Mouse (Mus musculus) hindbrain, postnatal 0 days (tissue): ENCODE measurements around the gene Aspn. TPM values are rescaled to one million over a fixed set of nuclear protein-coding genes. Genes with fewer than 3 reads are reported as not detected.

Experiments used
- ATAC-seq: fragments of 200-750 bp; cut with Nextera tagmentation; 2 replicates; pipeline ENCODE4 v1.8.0; 2017; ENCODE audit warnings: mild to moderate bottlenecking, moderate TSS enrichment, moderate library complexity
- DNase-seq: peaks from one replicate; pipeline ENCODE4 v3.0.0-alpha.2; 2015; ENCODE audit warnings: low spot score
- H3K27ac ChIP-seq: fragments of 300-500 bp; sonication (generic); 2 replicates; pipeline ENCODE4 v1.5.1; 2014; ENCODE audit warnings: mild to moderate bottlenecking
- H3K27me3 ChIP-seq: fragments of 300-500 bp; sonication (generic); 2 replicates; pipeline ENCODE4 v1.6.1; 2014; ENCODE audit warnings: low read length, mixed read lengths; ENCODE audit not compliant: insufficient read depth
- H3K36me3 ChIP-seq: fragments of 300-500 bp; sonication (generic); 2 replicates; pipeline ENCODE4 v1.6.1; 2014; ENCODE audit warnings: low read length, mixed read lengths; ENCODE audit not compliant: insufficient read depth
- H3K4me1 ChIP-seq: fragments of 300-500 bp; sonication (generic); 2 replicates; pipeline ENCODE4 v1.6.1; 2014; ENCODE audit warnings: antibody characterized with exemption, low read length, mixed read lengths; ENCODE audit not compliant: insufficient read depth
- H3K4me2 ChIP-seq: fragments of 300-500 bp; sonication (generic); 2 replicates; pipeline ENCODE4 v1.6.1; 2014; ENCODE audit warnings: low read depth, mild to moderate bottlenecking, low read length, moderate library complexity, mixed read lengths
- H3K4me3 ChIP-seq: fragments of 300-500 bp; sonication (generic); 2 replicates; pipeline ENCODE4 v1.5.1; 2014; ENCODE audit warnings: low read length
- H3K9ac ChIP-seq: fragments of 300-500 bp; sonication (generic); replicated peaks from 2 replicates; pipeline ENCODE4 v1.6.1; 2014; ENCODE audit warnings: mild to moderate bottlenecking, low read length, moderate library complexity, mixed read lengths
- H3K9me3 ChIP-seq: fragments of 300-500 bp; sonication (generic); 2 replicates; pipeline ENCODE4 v1.6.1; 2016; ENCODE audit warnings: low read length, mixed read lengths
- CTCF ChIP-seq: IDR thresholded peaks from 2 replicates; pipeline ENCODE4 v1.5.1; 2016; ENCODE audit warnings: antibody characterized with exemption, control low read depth, low read depth
- WGBS: fragments of 180-500 bp; shearing (Covaris S2); extraction: QIAGEN DNeasy Blood & Tissue Kit; methylation state at CpG from one replicate; pipeline ENCODE4 v1.1.7; 2014; 5-methylcytosine and 5-hydroxymethylcytosine counted together
- polyA plus RNA-seq: library from polyadenylated mRNA; unstranded; fragments of >200 nt; fragmentation: Nextera tagmentation; extraction: Ambion mirVana; gene quantifications from 2 replicates; pipeline ENCODE4 v1.2.1, GENCODE M21; 2015
- total RNA-seq: library from RNA; depleted of rRNA; stranded (reverse); fragments of >200 nt; gene quantifications from 2 replicates; pipeline ENCODE4 v1.2.3, GENCODE M21; 2014

The Aspn gene
- total and polyA plus RNA-seq, 2 experiments from 2014 or later: 0.21 to 1.0 TPM

GRCm38 (mm10) chr13:49536946-49537345 lies 7.3 kb upstream of the Aspn start:
- no peaks in the 10 kb centered on the region for H3K4me1 ChIP-seq
- H3K9me3 ChIP-seq: no peaks in the 10 kb centered on the region
- no peak overlapping the region for H3K27ac ChIP-seq
- no peak overlapping the region for H3K9ac ChIP-seq
- TF ChIP-seq CTCF: no peak
- ATAC-seq: no peak
- H3K4me3 ChIP-seq: no peak overlapping the region
- WGBS: 98% methylated on average over 1 of the region's 1 CpGs
- no peaks in the 10 kb centered on the region for H3K36me3 ChIP-seq
- no peak overlapping the region for H3K4me2 ChIP-seq
- no peak for DNase-seq
- no peaks in the 10 kb centered on the region for H3K27me3 ChIP-seq

GRCm38 (mm10) chr13:49538693-49539092 lies 5.5 kb upstream of the Aspn start:
- WGBS: 88% methylated on average over 1 of the region's 1 CpGs
- no peak for TF ChIP-seq CTCF
- Histone ChIP-seq H3K27ac (no peak overlapping the region), H3K4me2 (no peak overlapping the region), H3K27me3 (no peaks in the 10 kb centered on the region), H3K4me1 (no peaks in the 10 kb centered on the region), H3K9ac (no peak overlapping the region), H3K36me3 (no peaks in the 10 kb centered on the region), H3K9me3 (no peaks in the 10 kb centered on the region), H3K4me3 (no peak overlapping the region)
- ATAC-seq (no peak), DNase-seq (no peak)

- H3K27me3 ChIP-seq: no peaks in the 10 kb centered on the region
- WGBS: 76% methylated on average over 3 of the region's 3 CpGs
- H3K4me2 ChIP-seq: no peak overlapping the region
Observed at GRCm38 (mm10) chr13:49545646-49546045, 1.4 kb downstream of the Aspn start.

GRCm38 (mm10) chr13:49546517-49546916 lies 2.3 kb downstream of the Aspn start:
- Histone ChIP-seq H3K9me3 (no peaks in the 10 kb centered on the region), H3K27ac (no peak overlapping the region), H3K27me3 (no peaks in the 10 kb centered on the region), H3K4me1 (no peaks in the 10 kb centered on the region), H3K36me3 (no peaks in the 10 kb centered on the region), H3K4me2 (no peak overlapping the region), H3K4me3 (no peak overlapping the region), H3K9ac (no peak overlapping the region)
- no peak for TF ChIP-seq CTCF
- WGBS: 90% methylated on average over 1 of the region's 1 CpGs
- no peak for ATAC-seq
- DNase-seq: no peak

More at GRCm38 (mm10) chr13:49545646-49546045, 1.4 kb downstream of the Aspn start:
- Histone ChIP-seq H3K4me1 (no peaks in the 10 kb centered on the region), H3K9me3 (no peaks in the 10 kb centered on the region), H3K9ac (no peak overlapping the region), H3K4me3 (no peak overlapping the region), H3K36me3 (no peaks in the 10 kb centered on the region), H3K27ac (no peak overlapping the region)
- ATAC-seq: no peak
- DNase-seq: no peak
- TF ChIP-seq CTCF: no peak

GRCm38 (mm10) chr13:49547563-49548150 lies 3.4 kb downstream of the Aspn start:
- ATAC-seq: no peak
- 73% methylated on average over 1 of the region's 1 CpGs for WGBS
- no peaks in the 10 kb centered on the region for H3K27me3 ChIP-seq
- H3K27ac ChIP-seq: no peak overlapping the region
- no peak overlapping the region for H3K4me2 ChIP-seq
- DNase-seq: no peak
- no peak for TF ChIP-seq CTCF
- H3K4me3 ChIP-seq: no peak overlapping the region
- H3K9ac ChIP-seq: no peak overlapping the region
- no peaks in the 10 kb centered on the region for H3K4me1 ChIP-seq
- no peaks in the 10 kb centered on the region for H3K9me3 ChIP-seq
- no peaks in the 10 kb centered on the region for H3K36me3 ChIP-seq

- H3K4me1 ChIP-seq: no peaks in the 10 kb centered on the region
- no peak overlapping the region for H3K4me2 ChIP-seq
- DNase-seq (no peak), ATAC-seq (no peak)
- H3K36me3 ChIP-seq: no peaks in the 10 kb centered on the region
- no peak for TF ChIP-seq CTCF
- no peak overlapping the region for H3K4me3 ChIP-seq
- no peaks in the 10 kb centered on the region for H3K27me3 ChIP-seq
- WGBS: 94% methylated on average over 3 of the region's 3 CpGs
- H3K9me3 ChIP-seq: no peaks in the 10 kb centered on the region
- H3K9ac ChIP-seq: no peak overlapping the region
- no peak overlapping the region for H3K27ac ChIP-seq
Observed at GRCm38 (mm10) chr13:49549616-49550015, 5.4 kb downstream of the Aspn start.

GRCm38 (mm10) chr13:49554519-49554918 lies 10.3 kb downstream of the Aspn start:
- Histone ChIP-seq H3K27ac (no peak overlapping the region), H3K4me1 (no peaks in the 10 kb centered on the region), H3K36me3 (no peaks in the 10 kb centered on the region), H3K27me3 (no peaks in the 10 kb centered on the region), H3K9ac (no peak overlapping the region), H3K9me3 (no peaks in the 10 kb centered on the region), H3K4me2 (no peak overlapping the region), H3K4me3 (no peak overlapping the region)
- TF ChIP-seq CTCF: no peak
- DNase-seq: no peak
- WGBS: 84% methylated on average over 5 of the region's 5 CpGs
- no peak for ATAC-seq
